Mouse (Mus musculus) embryonic fibroblast, embryonic 13.5 days (primary cell): ENCODE results near the gene Plac1.
"Not testable (repeated sequence)": the region's sequence is repeated elsewhere in the genome, so short reads cannot be mapped to it uniquely, and the experiment has no call there.

Experiments used
- CTCF ChIP-seq: IDR thresholded peaks from 2 replicates; pipeline ENCODE4 v1.5.1; 2011; ENCODE audit warnings: mild to moderate bottlenecking, control low read depth, low read length, moderate library complexity, borderline replicate concordance; ENCODE audit not compliant: insufficient read depth
- POLR2A ChIP-seq: IDR thresholded peaks from 2 replicates; pipeline ENCODE4 v1.6.1; 2011; ENCODE audit warnings: low read depth, mild to moderate bottlenecking, control low read depth, low read length, moderate library complexity

- TF ChIP-seq POLR2A: not testable (repeated sequence)
- peak; percentile 55; the same call in 1 of the 2 replicates for TF ChIP-seq CTCF
Measured at GRCm38 (mm10) chrX:53024268-53024667, 215.6 kb downstream of the Plac1 start.
